Mouse (Mus musculus): ENCODE measurements around the gene Synm. TPM values are rescaled to one million over a fixed set of nuclear protein-coding genes. Genes with fewer than 3 reads are reported as not detected.

The Synm gene
- polyA plus RNA-seq, 1 experiment, result 8.5 TPM

DNA sequence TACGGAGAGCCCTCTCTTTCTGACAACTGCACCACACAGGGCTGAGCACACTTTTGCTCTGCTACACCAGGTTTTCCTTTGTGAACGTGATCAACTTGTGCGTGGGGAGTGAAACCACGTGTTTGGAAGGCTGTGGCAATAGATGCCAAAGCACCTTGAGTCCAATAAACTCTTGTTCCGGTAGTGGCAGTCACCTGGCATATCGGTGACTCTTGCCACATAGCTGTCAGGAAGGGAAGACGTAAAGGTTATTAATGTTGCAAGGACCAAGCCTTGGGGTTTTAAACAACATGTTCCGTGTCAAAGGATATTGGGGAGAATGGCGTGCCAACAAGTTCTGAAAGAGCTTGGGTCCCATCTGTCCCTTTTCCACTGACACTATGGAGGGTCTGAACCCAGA lies 12.7 kb upstream of the Synm start:
- Histone ChIP-seq H3K27ac (ENCODE audit: control insufficient read depth, insufficient read depth, low read length) (no peak overlapping the region), H3K4me3 (ENCODE audit: control insufficient read depth, insufficient read depth, low read length) (no peak overlapping the region), H3K27me3 (ENCODE audit: control insufficient read depth, insufficient read depth, low read length) (no peaks in the 10 kb centered on the region), H3K4me1 (replicated peaks; ENCODE audit: control insufficient read depth, insufficient read depth, low read length) (no peaks in the 10 kb centered on the region), H3K36me3 (ENCODE audit: control insufficient read depth, insufficient read depth, low read length) (no peaks in the 10 kb centered on the region)
- no peak for DNase-seq
- WGBS, result 93% methylated on average over 9 of the region's 9 CpGs
- TF ChIP-seq POLR2A (IDR thresholded peaks at IDR 0.05; ENCODE audit: control insufficient read depth, extremely low read depth, insufficient read depth, low read length, poor library complexity), result no peak
- TF ChIP-seq CTCF (IDR thresholded peaks at IDR 0.05; ENCODE audit: borderline replicate concordance, control insufficient read depth, extremely low read depth, insufficient read depth, low read length, poor library complexity), result no peak

DNA sequence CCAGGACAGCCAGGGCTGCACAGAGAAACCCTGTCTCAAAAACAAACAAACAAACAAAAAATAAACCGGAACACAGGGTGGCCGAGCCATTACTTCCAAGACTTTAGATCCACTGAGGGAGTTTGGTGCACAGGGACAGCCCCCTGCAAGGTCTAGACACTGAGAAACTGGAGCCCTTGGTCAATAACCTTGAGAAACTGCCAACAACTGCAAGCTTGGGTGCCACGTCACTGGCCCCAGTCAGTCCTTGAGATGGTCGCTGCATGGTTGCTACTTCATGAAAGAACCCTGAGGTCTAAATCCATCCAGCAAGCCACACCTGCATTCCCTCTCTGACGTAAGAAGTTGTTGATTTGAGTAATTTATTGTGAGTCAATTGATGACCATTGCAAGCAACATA lies 9.9 kb upstream of the Synm start:
- H3K27me3 ChIP-seq (ENCODE audit: control insufficient read depth, insufficient read depth, low read length), result no peaks in the 10 kb centered on the region
- no peaks in the 10 kb centered on the region for H3K4me1 ChIP-seq (replicated peaks; ENCODE audit: control insufficient read depth, insufficient read depth, low read length)
- no peak for DNase-seq
- no peak for TF ChIP-seq POLR2A (IDR thresholded peaks at IDR 0.05; ENCODE audit: control insufficient read depth, extremely low read depth, insufficient read depth, low read length, poor library complexity)
- no peak overlapping the region for H3K27ac ChIP-seq (ENCODE audit: control insufficient read depth, insufficient read depth, low read length)
- H3K4me3 ChIP-seq (ENCODE audit: control insufficient read depth, insufficient read depth, low read length), result no peak overlapping the region
- 96% methylated on average over 5 of the region's 5 CpGs for WGBS
- no peaks in the 10 kb centered on the region for H3K36me3 ChIP-seq (ENCODE audit: control insufficient read depth, insufficient read depth, low read length)

DNA sequence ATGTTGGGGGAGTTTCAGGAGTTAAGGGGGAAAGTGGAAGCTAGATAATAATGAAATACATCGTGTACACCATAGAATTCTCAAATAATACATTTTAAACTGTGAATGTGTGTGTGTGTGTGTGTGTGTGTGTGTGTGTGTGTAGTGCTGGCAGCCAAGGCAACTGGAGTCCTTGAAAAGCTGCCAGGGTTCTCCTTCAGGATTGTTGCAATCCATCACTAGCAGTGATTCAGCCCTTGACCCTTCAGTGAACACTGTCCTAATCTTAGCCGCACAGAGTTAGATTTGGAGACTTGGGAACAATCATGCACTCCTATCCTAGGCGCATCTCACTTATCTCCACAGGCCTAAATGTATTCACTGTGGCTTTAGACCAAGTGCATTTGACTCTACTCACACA lies 8.6 kb upstream of the Synm start:
- Histone ChIP-seq H3K36me3 (ENCODE audit: control insufficient read depth, insufficient read depth, low read length) (no peaks in the 10 kb centered on the region), H3K4me3 (ENCODE audit: control insufficient read depth, insufficient read depth, low read length) (no peak overlapping the region), H3K27me3 (ENCODE audit: control insufficient read depth, insufficient read depth, low read length) (no peaks in the 10 kb centered on the region), H3K4me1 (replicated peaks; ENCODE audit: control insufficient read depth, insufficient read depth, low read length) (no peaks in the 10 kb centered on the region), H3K27ac (ENCODE audit: control insufficient read depth, insufficient read depth, low read length) (no peak overlapping the region)
- TF ChIP-seq POLR2A (IDR thresholded peaks at IDR 0.05; ENCODE audit: control insufficient read depth, extremely low read depth, insufficient read depth, low read length, poor library complexity) (no peak), CTCF (IDR thresholded peaks at IDR 0.05; ENCODE audit: borderline replicate concordance, control insufficient read depth, extremely low read depth, insufficient read depth, low read length, poor library complexity) (no peak)
- DNase-seq, result no peak
- 94% methylated on average over 3 of the region's 3 CpGs for WGBS

DNA sequence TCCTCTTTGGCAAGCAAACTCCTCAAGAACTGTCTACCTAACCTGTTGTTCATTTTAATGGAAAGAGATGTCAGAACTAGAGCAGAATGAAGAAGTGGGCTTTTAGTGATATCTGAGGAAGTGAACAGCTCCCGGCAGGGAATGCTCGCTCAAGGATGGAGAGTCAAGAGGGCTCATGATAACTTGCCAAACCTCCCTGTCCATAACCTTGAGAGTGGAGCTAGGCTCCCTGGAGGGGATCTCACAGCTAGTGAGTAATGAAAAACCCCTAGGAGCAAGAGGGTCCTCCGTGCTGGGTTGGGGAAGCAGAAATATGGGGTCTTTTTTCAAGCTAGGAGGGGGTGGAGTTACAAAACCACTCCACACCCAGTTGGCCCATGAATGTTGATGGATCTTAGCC lies 4.1 kb upstream of the Synm start:
- Histone ChIP-seq H3K27me3 (ENCODE audit: control insufficient read depth, insufficient read depth, low read length) (no peaks in the 10 kb centered on the region; the same call in 1 of the 2 replicates), H3K4me3 (ENCODE audit: control insufficient read depth, insufficient read depth, low read length) (no peak overlapping the region), H3K27ac (ENCODE audit: control insufficient read depth, insufficient read depth, low read length) (no peak overlapping the region), H3K36me3 (ENCODE audit: control insufficient read depth, insufficient read depth, low read length) (no peaks in the 10 kb centered on the region), H3K4me1 (replicated peaks; ENCODE audit: control insufficient read depth, insufficient read depth, low read length) (peaks cover 6% of the 10 kb centered on the region; the same call in 1 of the 2 replicates)
- DNase-seq, result no peak
- no peak for TF ChIP-seq POLR2A (IDR thresholded peaks at IDR 0.05; ENCODE audit: control insufficient read depth, extremely low read depth, insufficient read depth, low read length, poor library complexity)
- TF ChIP-seq CTCF (IDR thresholded peaks at IDR 0.05; ENCODE audit: borderline replicate concordance, control insufficient read depth, extremely low read depth, insufficient read depth, low read length, poor library complexity), result no peak
- 59% methylated on average over 3 of the region's 3 CpGs for WGBS

DNA sequence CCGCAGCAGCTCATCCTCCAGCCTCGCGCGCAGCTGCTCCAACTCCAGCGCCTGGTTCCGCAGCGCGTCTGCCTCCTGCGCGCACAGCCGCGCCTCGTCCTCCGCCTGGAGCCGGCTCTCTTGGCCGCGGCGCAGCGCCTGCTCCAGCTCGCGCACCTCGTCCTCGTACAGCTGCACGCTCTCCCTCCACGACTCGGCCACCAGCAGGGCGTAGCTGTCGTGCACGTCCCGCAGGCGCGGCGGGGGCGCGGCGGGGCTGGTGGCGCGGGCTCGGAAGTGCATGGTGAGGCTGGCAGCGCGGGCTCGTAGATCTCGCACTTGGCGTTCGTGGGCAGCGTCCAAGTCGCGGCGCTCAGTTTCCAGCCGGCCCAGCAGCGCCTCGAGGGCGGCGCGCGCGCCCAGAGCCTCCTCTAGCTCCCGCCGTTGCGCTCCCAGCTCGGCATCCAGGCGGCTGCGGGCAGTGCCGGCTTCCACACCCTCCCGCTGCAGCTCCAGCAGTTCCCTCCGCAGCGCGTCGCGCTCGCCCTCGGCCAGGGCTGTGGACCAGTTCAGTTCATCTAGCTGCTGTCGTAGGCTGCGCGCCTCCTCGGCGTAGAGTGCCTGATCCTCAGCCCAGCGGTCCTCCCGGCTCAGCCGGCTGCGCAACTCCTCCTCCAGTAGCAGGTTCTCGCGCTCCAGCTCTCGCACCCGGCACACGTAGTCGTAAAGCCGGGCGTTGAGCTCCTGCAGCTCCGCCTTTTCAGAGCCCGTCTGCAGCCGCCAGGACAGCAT lies 499 bp downstream of the Synm start:
- Histone ChIP-seq H3K4me1 (replicated peaks; ENCODE audit: control insufficient read depth, insufficient read depth, low read length) (peaks cover 6% of the 10 kb centered on the region; the same call in 1 of the 2 replicates), H3K27me3 (ENCODE audit: control insufficient read depth, insufficient read depth, low read length) (no peaks in the 10 kb centered on the region; the same call in 1 of the 2 replicates), H3K27ac (ENCODE audit: control insufficient read depth, insufficient read depth, low read length) (no peak overlapping the region), H3K4me3 (ENCODE audit: control insufficient read depth, insufficient read depth, low read length) (peak overlapping the region; percentile 38), H3K36me3 (ENCODE audit: control insufficient read depth, insufficient read depth, low read length) (no peaks in the 10 kb centered on the region)
- 1% methylated on average over 84 of the region's 92 CpGs for WGBS
- TF ChIP-seq CTCF (IDR thresholded peaks at IDR 0.05; ENCODE audit: borderline replicate concordance, control insufficient read depth, extremely low read depth, insufficient read depth, low read length, poor library complexity), result no peak
- DNase-seq, result no peak

DNA sequence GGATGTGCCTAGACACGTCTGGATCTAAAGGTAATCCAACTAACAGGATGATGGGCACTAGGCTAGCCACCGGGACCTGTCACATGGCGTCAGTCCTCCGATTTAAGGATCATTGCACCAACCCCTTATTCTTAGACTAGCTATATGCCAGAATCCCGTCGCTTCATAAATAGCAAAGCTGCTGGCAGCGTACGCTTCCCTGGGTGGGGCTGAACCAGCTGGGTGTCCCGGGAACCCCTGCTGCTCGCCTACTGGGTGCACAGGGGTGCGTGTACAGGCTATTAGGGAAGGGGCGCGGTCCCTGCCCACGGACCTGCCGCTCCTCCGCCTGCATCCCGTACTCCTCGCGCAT lies 1.1 kb downstream of the Synm start:
- Histone ChIP-seq H3K27ac (ENCODE audit: control insufficient read depth, insufficient read depth, low read length) (no peak overlapping the region), H3K4me1 (replicated peaks; ENCODE audit: control insufficient read depth, insufficient read depth, low read length) (peaks cover 6% of the 10 kb centered on the region; the same call in 1 of the 2 replicates), H3K36me3 (ENCODE audit: control insufficient read depth, insufficient read depth, low read length) (no peaks in the 10 kb centered on the region), H3K27me3 (ENCODE audit: control insufficient read depth, insufficient read depth, low read length) (no peaks in the 10 kb centered on the region; the same call in 1 of the 2 replicates), H3K4me3 (ENCODE audit: control insufficient read depth, insufficient read depth, low read length) (peak overlapping the region; percentile 38)
- WGBS, result 9% methylated on average over 19 of the region's 19 CpGs
- DNase-seq, result no peak
- TF ChIP-seq POLR2A (IDR thresholded peaks at IDR 0.05; ENCODE audit: control insufficient read depth, extremely low read depth, insufficient read depth, low read length, poor library complexity), result no peak
- TF ChIP-seq CTCF (IDR thresholded peaks at IDR 0.05; ENCODE audit: borderline replicate concordance, control insufficient read depth, extremely low read depth, insufficient read depth, low read length, poor library complexity), result no peak

DNA sequence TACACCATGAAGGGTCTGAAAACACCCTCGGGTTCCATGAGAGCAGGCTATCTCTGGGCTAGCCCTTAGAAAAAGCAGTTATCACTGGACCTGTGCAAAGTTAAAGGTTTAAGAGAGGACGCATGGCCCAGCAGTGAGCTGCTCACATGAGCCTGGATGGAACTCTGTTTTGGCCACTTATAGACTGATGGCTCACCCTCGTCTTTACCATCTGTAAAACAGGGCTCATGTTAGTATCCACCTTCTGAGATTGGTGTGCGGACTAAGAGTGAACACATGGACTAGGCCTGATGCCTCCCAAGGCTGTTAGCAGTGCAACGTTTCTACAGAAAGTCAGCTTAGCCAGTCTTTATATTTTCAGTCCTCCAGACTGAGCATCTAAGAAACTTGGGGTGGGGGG lies 2.9 kb downstream of the Synm start:
- Histone ChIP-seq H3K4me1 (replicated peaks; ENCODE audit: control insufficient read depth, insufficient read depth, low read length) (peaks cover 6% of the 10 kb centered on the region; the same call in 1 of the 2 replicates), H3K4me3 (ENCODE audit: control insufficient read depth, insufficient read depth, low read length) (no peak overlapping the region), H3K27ac (ENCODE audit: control insufficient read depth, insufficient read depth, low read length) (no peak overlapping the region), H3K36me3 (ENCODE audit: control insufficient read depth, insufficient read depth, low read length) (no peaks in the 10 kb centered on the region), H3K27me3 (ENCODE audit: control insufficient read depth, insufficient read depth, low read length) (no peaks in the 10 kb centered on the region; the same call in 1 of the 2 replicates)
- DNase-seq, result no peak
- TF ChIP-seq CTCF (IDR thresholded peaks at IDR 0.05; ENCODE audit: borderline replicate concordance, control insufficient read depth, extremely low read depth, insufficient read depth, low read length, poor library complexity), result no peak
- TF ChIP-seq POLR2A (IDR thresholded peaks at IDR 0.05; ENCODE audit: control insufficient read depth, extremely low read depth, insufficient read depth, low read length, poor library complexity), result no peak
- 91% methylated on average over 5 of the region's 5 CpGs for WGBS
